Mouse (Mus musculus): ENCODE results near the gene Gm2916. TPM values are rescaled to one million over a fixed set of nuclear protein-coding genes. Genes with fewer than 3 reads are reported as not detected.
"Not testable (repeated sequence)": the region's sequence is repeated elsewhere in the genome, so short reads cannot be mapped to it uniquely, and the experiment has no call there.

Gm2916 gene
- total RNA-seq (2022): not detected

DNA sequence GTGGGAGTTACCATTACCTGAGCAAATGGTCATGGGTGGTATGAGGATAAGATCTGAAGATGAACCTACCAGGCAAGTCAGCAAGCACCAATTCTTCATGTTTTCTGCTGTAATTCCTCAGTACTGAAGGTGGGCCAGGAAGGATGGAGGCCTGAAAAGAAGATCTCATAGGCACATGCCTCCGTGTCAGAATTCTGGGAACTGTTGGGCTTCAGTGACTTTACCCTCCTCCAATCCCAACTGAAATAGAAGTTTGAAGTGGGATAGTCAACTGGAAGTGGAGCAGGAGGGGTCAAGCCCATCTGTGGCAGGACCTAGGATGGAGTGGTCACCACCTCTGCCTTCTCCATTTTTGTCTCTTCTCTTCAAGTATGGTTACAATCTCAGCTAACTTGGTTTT, at the start of gene Gm2916:
TSS of gene Gm2916 (plus strand) at position 301 of the 400 bp plus-strand sequence.
- not testable (repeated sequence) for DNase-seq (ENCODE audit: low spot score in 2 of 2)

DNA sequence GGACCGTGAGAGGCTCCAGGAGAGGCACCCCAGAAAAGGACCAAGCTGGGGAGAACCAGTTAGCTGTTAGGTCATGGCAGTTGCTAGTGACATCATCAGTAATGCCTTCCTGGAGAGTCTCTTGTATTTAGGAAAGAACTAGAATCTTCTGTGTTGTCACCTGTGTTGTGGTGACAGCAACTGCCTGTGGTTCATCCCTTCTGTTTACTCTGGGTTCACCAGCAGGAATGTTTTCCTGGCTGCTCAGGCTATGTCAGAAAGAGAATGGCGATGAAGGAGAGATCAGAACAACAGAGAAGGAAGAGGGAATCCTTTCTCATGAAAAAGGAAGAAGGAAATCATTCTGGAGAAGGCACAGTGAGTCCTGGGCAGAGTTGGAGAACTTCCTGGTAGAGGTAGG, 38.0 kb upstream of the Gm2916 start, which contains the start of gene Gm3033:
TSS of gene Gm3033 (plus strand) at position 301 of the 400 bp plus-strand sequence.
- DNase-seq (ENCODE audit: low spot score in 2 of 2): not testable (repeated sequence)

DNA sequence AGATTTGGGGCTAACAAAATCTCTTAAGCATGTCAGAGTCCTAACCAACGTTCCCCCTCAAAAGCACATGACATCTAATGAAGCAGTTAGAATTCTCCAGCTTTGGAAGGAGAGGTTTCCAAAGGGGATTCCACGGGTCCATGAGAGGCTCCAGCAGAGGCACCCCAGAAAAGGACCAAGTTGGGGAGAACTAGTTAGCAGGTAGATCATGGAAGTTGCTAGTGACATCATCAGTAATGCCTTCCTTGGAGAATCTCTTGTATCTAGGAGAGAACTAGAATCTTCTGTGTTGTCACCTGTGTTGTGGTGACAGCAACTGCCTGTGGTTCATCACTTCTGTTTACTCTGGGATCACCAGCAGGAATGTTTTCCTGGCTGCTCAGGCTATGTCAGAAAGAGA, 47.5 kb downstream of the Gm2916 start, which contains the start of gene Gm3029:
TSS of gene Gm3029 (plus strand) at position 301 of the 400 bp plus-strand sequence.
- DNase-seq (ENCODE audit: low spot score in 2 of 2): not testable (repeated sequence)

DNA sequence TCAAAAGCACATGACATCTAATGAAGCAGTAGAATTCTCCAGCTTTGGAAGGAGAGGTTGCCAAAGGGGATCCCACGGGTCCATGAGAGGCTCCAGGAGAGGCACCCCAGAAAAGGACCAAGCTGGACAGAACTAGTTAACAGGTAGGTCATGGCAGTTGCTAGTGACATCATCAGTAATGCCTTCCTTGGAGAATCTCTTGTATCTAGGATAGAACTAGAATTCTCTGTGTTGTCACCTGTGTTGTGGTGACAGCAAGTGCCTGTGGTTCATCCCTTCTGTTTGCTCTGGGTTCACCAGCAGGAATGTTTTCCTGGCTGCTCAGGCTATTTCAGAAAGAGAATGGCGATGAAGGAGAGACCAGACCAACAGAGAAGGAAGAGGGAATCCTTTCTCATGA, 79.3 kb downstream of the Gm2916 start, which contains the start of gene Gm3095:
TSS of gene Gm3095 (plus strand) at position 301 of the 400 bp plus-strand sequence.
- not testable (repeated sequence) for DNase-seq (ENCODE audit: low spot score in 2 of 2)

Other genes starting within 250 kb of the Gm2916 start
- gene Gm3012, start 249.7 kb upstream of the Gm2916 start, total RNA-seq (2022): not detected
- gene Gm3020, start 232.1 kb upstream of the Gm2916 start, total RNA-seq (2022): under 1 TPM in 1 of 4 experiments, not detected in 3; 0.13 TPM
- gene Gm3043, start 195.4 kb upstream of the Gm2916 start, total RNA-seq (2022): not detected
- gene Gm3002, start 74.1 kb upstream of the Gm2916 start, total RNA-seq (2022): not detected
- gene Gm3033, start 37.9 kb upstream of the Gm2916 start, total RNA-seq (2022): not detected
- gene Gm3029, start 47.6 kb downstream of the Gm2916 start, total RNA-seq (2022): not detected
- not detected for gene Gm3095, start 79.4 kb downstream of the Gm2916 start, total RNA-seq (2022)
- not detected for gene Gm3099, start 114.2 kb downstream of the Gm2916 start, total RNA-seq (2022)
- gene Gm5796, start 139.8 kb downstream of the Gm2916 start, total RNA-seq (2022): under 1 TPM in 1 of 4 experiments, not detected in 3; 0.38 TPM
- not detected for gene Gm3115, start 199.9 kb downstream of the Gm2916 start, total RNA-seq (2022)
- under 1 TPM in 2 of 4 experiments, not detected in 2; 0.24 to 0.34 TPM for gene Gm8108, start 226.4 kb downstream of the Gm2916 start, total RNA-seq (2022)